Mouse (Mus musculus) cerebellum, postnatal 10 days (tissue): ENCODE measurements around the gene Khdrbs1.

ENCODE experiments used
- DNase-seq, 2 experiments: peaks; one replicate each; pipeline ENCODE4 v3.0.0; 2021; ENCODE audit warnings: mixed read lengths in 2 of 2

Khdrbs1 gene

DNA sequence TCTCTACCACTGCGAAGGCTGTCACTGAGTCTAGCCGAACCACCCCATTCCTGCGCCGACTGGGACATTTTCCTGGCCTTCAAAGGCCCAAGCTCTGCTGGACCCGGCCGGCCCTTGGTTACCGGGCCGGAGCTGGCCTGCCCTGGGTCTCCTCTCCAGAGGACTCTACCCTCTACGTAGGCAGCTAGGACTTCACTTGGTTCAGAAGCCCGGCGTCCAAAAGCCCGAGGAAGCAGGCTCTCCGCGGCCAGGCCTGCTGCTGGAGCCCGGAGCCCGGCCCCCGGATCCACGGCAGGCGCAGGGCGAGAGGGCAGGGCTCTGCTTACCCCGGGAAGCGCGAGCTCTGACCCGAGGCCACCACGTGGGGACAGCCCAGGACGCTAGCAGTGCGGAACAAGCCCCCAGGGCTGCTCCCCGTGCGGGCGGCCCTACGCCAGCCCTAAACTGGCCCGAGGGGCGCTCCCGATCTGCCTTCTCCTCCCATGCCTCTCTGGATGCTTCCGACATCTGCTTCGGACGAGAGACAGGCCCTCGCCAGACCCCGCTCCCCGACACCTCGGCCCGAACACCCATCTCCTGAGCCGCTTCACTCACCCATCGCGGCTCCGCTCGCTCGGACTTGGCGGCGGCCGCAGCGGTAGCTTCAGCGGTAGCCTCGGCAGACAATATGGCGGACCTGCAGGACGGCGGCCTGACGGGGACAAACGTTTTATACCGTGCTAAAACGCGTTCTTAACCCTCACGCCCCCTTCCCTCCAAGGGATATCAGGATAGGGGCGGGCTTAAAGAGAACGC, 69.8 kb downstream of the Khdrbs1 start, which contains the start of gene Kpna6:
TSS of gene Kpna6 (minus strand) at position 685 of the 795 bp plus-strand sequence.
- peak; percentile 93 to 95 for DNase-seq

DNA sequence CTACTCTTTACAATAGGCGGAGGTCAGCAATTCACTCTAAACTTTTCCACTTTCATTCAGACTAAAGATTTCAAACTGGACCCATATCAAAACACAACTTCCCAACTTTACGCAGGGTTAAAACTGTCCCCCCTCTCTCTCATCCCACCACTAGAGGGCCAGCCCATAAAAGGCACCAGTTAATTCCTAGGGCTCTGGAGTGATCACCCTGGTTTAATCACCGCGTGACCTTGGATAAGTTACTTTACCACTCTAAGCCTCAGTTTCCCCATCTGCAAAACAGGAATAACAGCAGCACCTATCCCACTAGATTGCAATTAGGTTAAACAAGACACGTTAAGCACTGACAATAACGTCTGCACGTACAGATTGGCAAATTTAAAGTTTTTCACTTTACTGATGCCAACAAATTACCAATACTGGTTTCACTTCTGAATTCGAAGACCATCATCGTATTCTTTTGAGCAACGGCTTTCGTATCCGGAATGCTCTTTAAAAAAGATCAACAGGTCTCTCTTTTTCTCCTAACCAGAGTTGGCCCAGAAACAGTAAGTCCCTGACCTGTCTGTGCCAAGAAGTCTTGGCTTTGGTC, 70.5 kb downstream of the Khdrbs1 start:
- DNase-seq = peak; percentile 69 to 71

DNA sequence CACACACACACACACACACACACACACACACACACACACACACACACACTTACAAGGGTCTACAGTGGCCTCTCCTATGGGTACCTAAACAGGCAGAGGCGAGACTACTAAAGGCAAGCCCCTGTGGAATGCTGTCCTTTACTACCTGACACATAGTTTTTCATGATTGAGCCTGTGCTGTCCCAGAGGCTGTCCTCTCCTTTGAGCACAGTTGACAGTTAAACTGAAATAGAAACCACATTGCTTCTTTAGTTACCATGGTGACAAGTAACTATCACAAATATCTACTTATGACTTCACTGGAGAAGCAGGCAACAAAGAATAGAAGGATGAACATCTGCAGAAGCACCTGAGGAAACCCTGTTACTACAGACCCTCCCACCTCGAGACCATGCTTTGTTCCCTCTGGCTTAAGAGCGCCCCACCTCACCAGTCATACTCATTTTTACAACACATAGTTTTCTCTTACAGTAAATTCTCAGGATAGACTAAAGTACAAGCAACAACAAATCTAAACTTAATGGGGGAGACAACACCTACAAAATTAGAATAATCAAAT, 79.8 kb downstream of the Khdrbs1 start:
- no peak for DNase-seq

DNA sequence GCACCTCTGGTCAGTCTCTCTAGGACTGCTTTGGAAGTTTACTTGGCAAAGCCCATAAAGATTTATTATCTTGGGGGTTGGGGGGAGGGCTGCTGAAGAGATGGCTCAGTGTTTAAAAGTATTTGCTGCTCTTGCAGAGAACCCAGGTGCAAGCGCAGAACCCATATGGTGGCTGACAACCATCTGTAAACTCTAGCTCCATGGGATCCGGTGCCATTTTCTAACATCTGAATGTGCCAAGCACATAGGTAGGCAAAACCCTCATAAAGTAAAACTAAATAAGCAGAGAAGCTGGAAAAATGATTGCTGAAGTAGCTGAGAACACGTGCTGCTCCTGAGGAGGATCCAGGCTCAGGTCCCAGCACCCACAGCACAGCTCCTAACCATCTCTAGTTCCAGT, 80.5 kb downstream of the Khdrbs1 start:
- no peak for DNase-seq

DNA sequence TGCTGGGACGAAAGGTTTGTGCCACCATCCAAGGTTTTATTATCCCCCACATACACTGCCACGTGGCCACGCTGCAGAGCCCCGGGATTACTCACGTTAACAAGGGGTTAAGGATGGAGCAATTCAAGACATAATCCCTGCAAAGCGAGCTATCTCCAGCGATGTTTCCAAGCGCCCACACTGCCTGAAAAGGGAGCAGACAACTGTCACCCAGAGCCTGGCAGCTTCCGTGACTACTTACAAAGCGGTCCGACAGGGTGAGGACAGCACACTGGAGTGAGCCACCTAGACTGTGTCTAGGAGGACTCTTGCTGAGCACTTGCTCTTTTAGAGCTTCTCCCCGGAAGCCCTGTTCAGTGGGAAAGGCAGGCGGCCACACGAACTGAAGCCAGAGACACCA, 87.3 kb downstream of the Khdrbs1 start:
- DNase-seq = no peak
